Mouse (Mus musculus): ENCODE measurements around the gene Hlf.
A peak's percentile ranks its signal among the peaks of the same experiment; 100 is the strongest.

Gene Hlf

GRCm38 (mm10) chr11:90390817-90391173, at the start of gene Hlf:
Gene Hlf (minus strand): TSS chr11:90390895.
- peak; percentile 90 to 93 for DNase-seq (ENCODE audit: low spot score in 2 of 2)

GRCm38 (mm10) chr11:90438768-90439167, 48.1 kb upstream of the Hlf start:
- no peak for DNase-seq (ENCODE audit: low spot score in 2 of 2)

GRCm38 (mm10) chr11:90425207-90425525, 34.5 kb upstream of the Hlf start:
- no peak for DNase-seq (ENCODE audit: low spot score in 2 of 2)

GRCm38 (mm10) chr11:90424334-90425206, 33.9 kb upstream of the Hlf start:
- no peak for DNase-seq (ENCODE audit: low spot score in 2 of 2)

- no peak for DNase-seq (ENCODE audit: low spot score in 2 of 2)
Measured at GRCm38 (mm10) chr11:90423896-90424295, 33.2 kb upstream of the Hlf start.

GRCm38 (mm10) chr11:90419706-90420105, 29.0 kb upstream of the Hlf start:
- DNase-seq (ENCODE audit: low spot score in 2 of 2): peak in 1 of 2 experiments; percentile 9

GRCm38 (mm10) chr11:90417921-90418320, 27.2 kb upstream of the Hlf start:
- DNase-seq (ENCODE audit: low spot score in 2 of 2): peak; percentile 96 to 97

GRCm38 (mm10) chr11:90417011-90417410, 26.3 kb upstream of the Hlf start:
- no peak for DNase-seq (ENCODE audit: low spot score in 2 of 2)

GRCm38 (mm10) chr11:90398850-90399249, 8.2 kb upstream of the Hlf start:
- no peak for DNase-seq (ENCODE audit: low spot score in 2 of 2)

GRCm38 (mm10) chr11:90391271-90392185, 833 bp upstream of the Hlf start:
- no peak for DNase-seq (ENCODE audit: low spot score in 2 of 2)

GRCm38 (mm10) chr11:90389902-90390816, 536 bp downstream of the Hlf start:
- no peak for DNase-seq (ENCODE audit: low spot score in 2 of 2)

GRCm38 (mm10) chr11:90389174-90389901, 1.4 kb downstream of the Hlf start:
- DNase-seq (ENCODE audit: low spot score in 2 of 2): peak; percentile 46

GRCm38 (mm10) chr11:90387501-90388440, 2.9 kb downstream of the Hlf start:
- no peak for DNase-seq (ENCODE audit: low spot score in 2 of 2)

GRCm38 (mm10) chr11:90382005-90382611, 8.6 kb downstream of the Hlf start:
- peak; percentile 55 to 66 for DNase-seq (ENCODE audit: low spot score in 2 of 2)

GRCm38 (mm10) chr11:90381113-90381512, 9.6 kb downstream of the Hlf start:
- no peak for DNase-seq (ENCODE audit: low spot score in 2 of 2)

GRCm38 (mm10) chr11:90380131-90380685, 10.5 kb downstream of the Hlf start:
- no peak for DNase-seq (ENCODE audit: low spot score in 2 of 2)

GRCm38 (mm10) chr11:90378008-90378407, 12.7 kb downstream of the Hlf start:
- no peak for DNase-seq (ENCODE audit: low spot score in 2 of 2)

GRCm38 (mm10) chr11:90376436-90376835, 14.3 kb downstream of the Hlf start:
- DNase-seq (ENCODE audit: low spot score in 2 of 2): no peak

- DNase-seq (ENCODE audit: low spot score in 2 of 2): no peak
Measured at GRCm38 (mm10) chr11:90371470-90372100, 19.1 kb downstream of the Hlf start.
